Mouse (Mus musculus) B cell, adult 2 months (primary cell): ENCODE results near the gene Itih3.

ENCODE experiments used
- DNase-seq, 2 experiments: peaks; one replicate each; pipeline ENCODE4 v3.0.0; 2022

Gene Itih3

DNA sequence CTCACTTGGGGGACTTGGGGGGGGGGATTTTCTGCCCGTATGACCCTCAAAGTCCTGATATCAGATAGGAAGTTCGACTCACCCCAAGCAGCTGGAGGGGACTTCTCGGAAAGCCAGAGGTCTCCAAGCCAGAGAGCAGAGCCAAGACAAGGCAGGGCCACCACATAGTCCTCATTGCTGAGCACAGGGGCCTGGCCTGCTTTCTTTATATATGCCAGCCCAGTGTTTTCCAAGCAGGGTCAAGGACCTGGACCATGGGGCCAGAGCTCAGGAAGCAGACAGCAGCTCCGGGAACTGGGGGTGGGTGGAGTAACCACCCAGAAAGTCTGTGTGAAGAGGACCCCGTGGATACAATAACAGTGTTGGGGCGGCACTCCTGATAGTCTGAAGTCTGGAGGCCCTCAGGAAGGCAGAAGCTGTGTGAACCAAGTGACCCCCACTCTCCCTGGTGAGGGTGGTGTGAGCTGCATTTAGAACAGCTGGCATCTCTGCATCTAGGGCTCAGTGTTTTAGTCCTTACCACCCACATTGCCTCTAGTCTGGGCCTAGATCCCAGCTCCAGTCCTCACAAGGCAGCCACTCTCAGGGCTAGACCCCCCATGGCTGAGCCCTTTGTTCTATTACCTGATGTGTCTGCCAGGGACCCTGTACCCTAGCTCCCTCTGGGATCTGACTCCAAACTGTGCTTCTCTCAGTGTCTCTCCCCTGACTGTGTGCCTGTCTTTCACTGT lies at the start of gene Itih3:
TSS of gene Itih3 (minus strand) at position 386 of the 731 bp plus-strand sequence.
- no peak for DNase-seq

DNA sequence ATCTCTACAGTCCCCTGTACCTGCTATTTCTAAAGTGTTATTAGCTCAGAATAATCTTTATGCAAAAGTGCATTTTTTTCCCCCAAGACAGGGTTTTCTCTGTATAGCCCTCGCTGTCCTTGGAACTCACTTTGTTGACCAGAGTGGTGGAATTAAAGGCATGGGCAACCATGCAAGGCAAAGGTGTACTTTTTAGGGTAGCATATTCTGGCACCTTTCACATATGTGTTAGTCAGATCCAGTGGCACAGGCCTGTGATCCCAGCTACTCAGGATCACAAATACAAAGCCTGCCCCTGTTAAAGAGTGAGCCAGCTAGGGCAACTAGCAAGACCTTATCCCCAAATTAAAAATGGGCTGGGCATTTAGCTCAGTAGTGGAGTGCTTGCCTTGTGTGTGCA lies 36.8 kb upstream of the Itih3 start:
- DNase-seq: no peak

DNA sequence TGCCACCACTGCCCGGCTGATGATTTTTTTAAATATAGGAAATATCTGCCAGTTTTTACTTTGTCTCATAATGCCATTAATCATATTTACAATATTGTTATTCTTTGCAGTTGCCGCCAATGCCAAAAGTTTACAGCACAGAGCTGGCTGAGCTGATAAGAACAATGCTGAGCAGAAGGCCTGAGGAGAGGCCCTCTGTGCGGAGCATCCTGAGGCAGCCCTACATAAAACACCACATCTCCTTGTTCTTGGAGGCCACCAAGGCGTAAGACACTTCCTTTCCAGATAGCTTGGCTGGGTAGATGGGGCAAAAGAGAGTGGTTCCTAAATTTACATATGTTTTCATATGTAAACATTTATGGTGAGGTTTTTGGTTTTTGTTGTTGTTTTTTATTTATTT lies 35.5 kb upstream of the Itih3 start:
- no peak for DNase-seq

DNA sequence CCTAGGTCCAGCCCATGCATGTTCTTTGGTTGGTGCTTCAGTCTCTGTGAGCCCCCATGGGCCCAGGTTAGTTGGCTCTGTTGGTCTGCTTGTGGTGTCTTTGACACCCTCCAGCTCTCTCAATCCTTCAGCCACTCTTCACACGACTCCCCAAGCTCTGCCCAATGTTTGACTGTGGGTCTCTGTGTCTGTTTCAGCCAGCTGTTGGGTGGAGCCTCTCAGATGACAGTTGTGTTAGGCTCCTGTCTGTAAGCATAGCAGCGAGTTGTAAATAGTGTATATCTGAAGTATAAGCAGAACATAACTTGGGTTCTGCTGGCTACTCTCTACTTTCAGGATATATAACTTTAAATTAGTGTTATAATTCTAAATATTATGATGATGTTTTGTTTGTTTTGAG lies 35.0 kb upstream of the Itih3 start:
- no peak for DNase-seq

DNA sequence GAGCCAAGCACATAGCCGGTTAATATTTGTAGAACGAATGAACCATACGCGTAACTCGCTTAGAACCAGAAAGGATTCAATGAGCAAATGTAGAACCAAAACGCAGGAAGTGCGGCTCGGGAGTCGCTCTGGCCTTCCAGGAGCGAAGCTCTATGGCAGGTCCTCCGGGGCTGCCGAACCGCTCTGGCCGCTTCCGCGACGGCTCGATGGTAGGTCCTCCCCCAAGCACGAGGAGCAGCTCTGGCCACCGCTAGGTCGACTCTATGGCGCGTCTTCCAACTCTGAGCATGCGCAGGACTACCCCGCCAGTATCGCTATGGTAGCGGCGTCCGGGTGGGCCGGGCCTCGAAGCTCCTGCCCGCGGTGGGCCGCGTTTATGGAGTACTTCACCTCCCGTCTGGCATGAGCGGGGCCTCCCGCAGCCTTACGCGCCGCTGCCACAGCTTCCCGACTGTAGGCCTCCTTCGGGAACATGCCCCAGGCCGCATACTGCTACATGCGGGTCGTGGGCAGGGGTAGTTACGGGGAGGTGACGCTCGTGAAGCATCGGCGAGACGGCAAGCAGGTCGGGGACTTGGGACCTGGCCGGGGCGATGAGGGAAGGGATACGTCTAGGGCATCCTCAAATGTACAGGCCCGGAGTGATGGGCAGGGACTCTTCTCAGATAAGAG lies 27.7 kb upstream of the Itih3 start, which contains the start of gene Nek4:
TSS of gene Nek4 (plus strand) at position 224 of the 672 bp plus-strand sequence.
- DNase-seq: peak; percentile 92 to 94

DNA sequence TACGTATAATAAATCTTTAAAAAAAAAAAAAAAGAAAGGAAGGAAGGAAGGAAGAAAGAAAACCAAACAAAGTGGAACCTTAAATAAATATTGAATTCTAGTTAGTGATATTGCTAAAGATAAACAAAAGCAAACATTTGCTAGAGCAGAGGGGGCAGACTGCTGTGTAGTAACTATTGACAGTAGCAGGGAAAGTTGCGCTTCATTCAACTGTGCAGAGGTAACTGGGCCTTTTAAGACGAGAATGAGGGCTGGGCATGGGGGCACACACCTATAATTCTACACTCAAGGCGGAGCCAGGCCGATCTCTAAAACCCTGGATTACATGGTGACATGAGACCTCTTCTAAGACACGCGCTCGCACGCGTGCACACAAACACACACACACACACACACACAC lies 26.4 kb upstream of the Itih3 start:
- DNase-seq: no peak

DNA sequence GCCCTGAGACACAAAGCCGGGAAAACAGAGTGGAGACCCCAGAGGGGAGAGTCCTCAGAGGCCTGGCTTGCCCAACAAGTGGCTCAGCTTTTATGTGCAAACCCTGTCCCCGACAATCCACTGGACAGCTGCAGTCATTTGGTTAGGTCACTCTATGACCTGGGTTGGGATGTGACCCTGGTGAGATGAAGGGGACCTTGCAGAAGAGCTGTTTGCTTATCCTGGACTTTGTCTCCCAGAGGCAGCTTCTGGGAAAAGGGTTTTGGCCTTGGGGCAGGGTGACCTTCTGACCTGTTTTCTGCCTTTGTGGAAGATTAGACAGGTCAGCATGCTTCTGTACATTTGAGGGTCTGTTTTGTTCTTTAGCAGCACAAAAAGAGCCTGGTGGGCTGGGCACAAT lies 21.2 kb upstream of the Itih3 start:
- no peak for DNase-seq

DNA sequence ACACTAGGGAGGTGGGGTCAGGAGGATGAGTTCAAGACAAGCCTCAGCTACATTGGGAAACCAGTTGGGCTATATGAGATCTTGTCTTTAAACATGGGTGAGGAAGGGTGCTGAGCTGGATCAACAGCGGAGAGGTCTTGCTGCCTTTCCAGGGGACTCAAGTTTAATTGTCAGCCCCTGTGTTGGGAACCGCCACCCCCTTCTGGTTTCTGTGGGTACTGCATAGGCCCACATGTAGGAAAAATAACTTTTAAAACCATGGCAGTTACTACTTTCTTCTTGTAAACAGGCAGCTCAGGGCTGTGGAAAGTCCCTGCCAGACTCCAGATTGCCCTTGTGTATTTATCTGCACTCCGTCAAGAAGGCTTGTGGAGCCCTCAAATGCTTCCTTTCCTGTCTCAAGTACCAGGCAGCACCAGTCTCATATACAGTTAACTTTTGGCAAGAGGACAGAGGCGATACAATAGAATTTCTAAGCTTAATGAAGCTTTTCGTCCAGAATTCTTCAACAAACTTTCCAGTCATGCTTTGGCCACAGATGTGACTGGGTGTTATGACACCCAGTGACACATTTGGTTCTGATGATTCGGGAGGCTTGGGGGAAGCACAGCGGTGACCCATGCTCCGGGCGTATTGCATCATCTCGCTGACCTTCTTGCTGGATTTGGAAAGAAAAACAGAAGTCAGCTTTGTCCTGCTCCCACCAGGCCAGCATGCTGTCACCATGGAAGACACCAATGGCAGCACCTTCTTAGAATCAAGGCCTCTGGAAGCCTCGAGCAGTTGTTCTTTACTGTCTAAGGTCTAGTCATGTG lies 20.5 kb upstream of the Itih3 start:
- DNase-seq: peak; percentile 57 to 69

DNA sequence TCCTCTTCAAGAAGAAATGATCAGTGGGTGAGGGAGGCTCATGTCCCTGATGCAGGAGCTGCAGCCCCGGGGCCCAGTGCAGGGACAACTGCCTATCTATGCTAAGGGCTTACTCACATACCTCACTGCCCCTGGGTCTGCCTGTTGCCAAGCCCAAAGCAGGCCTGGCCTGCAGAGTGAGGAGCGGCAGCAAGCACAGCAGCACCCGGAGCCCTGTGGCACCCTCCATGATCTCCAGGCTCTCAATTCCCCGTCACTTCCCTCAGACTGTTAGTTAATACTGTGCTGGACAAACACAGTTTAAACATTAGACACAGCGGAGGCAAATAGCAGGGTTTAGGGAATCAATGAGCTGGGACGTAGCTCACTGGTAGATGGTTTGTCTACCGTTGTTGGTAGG lies 19.5 kb upstream of the Itih3 start, which contains the start of gene Itih1:
TSS of gene Itih1 (minus strand) at position 252 of the 400 bp plus-strand sequence.
- no peak for DNase-seq

DNA sequence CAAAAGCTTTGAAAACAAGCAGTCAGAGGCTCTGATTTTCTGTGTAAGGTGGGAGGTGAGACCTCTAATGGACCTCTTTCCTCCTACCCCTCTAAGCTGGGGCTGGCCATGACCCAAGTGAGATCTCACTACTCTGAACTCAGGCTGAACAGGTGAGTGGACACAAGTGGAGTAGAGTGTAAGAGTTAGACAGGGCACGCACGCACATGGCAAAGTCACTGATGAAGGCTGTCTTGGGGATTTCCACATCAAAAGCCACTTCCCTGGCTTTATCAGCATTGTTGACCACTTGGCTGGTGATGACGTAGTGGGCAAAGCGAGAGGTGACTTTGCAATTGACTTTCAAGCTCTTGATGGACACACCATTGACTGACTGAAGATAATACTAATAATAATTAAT lies 18.7 kb upstream of the Itih3 start:
- no peak for DNase-seq

DNA sequence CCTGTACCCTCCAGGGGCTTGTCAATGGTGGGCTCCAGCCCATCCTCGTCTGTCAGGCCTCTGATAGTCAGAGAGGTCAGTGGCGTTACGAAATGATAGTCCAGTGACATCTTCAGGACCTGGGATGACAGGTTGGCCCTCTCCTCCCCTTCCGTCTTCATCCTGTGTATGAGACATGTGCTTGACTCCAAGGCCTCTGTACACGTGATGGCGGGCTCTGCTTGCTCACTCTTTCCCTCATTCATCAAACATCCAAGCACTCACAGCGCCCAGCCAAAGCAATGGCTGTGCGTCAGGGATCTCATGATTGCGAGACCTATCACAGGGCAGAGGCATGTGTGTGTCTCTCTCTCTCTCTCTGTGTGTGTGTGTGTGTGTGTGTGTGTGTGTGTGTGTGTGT lies 9.8 kb upstream of the Itih3 start:
- DNase-seq: no peak

DNA sequence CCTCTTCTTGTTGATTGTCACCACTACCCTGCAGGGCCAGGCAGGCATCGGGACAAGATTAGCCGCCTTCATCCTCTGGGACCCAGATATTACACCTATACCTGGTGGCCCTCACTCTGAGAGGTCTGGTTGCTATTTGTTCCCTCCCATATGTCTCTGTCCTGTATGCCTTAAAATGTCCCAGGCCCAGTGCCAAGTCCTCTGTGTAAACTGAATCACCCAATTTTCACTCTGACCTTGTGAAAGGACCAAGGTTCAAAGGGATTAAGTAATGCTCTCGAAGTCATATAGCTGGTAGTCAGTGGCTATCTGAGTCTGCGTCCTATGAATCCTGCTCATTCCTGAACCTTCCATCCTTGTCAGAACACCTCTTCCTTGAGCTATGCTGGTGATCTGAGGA lies 6.8 kb upstream of the Itih3 start:
- no peak for DNase-seq

DNA sequence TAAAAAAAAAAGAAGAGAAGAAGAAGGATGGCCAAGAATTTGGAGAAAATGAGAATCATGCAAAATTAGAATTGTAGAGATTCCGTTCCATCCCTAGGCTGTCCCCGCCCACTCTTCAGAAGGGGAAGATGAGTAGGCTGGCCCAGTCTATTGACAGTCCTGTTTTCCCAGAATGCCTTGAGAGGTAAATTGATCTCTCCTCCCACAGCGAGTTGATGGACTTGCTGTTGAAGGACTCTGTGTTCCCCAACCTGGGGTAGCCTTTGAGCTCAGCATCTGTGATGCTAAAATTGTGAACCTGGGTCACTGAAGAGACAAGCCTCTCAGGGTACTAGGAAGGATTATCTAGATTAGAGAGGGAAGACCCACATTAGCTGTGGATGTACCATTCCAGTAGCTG lies 1.9 kb upstream of the Itih3 start:
- no peak for DNase-seq

DNA sequence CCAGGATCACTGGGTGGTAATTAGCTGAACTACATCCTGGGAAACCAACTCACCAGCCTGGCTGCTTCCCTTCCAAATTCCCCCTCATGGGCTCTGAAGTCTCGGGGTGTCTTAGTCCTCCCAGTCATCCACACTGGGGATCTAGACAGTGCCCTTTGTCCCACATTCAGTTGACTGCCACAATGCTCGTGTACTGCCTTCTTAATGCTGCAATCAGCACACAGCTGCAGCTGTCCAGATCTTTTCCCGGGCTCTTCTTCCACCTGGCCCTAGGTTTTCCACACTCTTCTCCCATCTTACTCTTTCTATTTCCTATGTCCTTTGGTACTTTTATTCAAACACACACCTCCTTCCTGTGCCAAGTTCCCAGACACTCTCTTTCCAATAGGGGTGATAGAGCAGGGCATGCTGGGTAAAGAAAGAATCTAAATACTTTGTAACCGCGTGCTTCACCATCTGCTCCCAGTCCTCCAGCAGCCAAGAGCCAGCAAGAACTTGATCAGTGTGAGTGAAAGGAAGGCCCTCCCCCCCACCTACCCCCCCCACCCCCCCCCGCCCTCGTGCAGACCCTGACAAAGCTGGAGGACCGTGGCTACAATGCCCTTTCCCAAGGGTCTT lies 1.4 kb downstream of the Itih3 start:
- no peak for DNase-seq

DNA sequence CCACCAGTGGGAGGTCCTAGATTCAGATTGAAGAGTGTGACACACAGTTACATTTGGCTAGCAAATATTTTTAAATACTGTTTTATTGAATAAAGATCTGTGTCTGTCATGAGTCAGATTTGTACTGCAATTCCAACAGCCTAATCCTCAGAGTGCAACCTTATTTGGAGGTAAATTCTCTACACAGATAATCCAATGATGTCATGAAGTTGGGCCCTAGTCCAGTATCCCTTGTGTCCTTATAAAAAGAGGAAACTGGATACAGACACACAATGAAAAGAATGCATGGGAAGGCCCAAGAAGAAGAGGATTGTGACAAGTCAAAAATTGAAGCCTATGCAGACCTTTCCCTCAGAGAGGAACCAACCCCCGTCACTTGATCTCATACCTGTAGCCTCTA lies 7.0 kb downstream of the Itih3 start:
- DNase-seq: no peak

DNA sequence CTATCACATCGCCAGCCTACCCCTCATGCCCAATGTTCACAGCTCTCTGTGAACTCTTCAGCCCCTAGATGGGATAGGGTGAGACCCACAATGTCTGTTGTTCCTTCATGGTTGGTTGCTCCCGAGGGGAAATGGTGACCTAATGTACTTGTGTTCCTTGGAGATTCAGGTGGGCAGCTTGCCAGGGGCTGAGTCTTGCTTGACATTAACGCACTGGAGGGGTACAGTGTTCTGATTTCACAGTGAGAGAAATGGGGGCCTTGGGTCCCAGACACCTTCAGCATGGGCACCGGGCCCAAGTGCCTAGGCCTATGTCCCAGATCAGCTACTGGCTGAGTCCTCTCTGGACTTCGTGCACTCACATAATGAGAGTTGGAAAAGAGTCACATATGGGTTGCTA lies 10.2 kb downstream of the Itih3 start:
- DNase-seq: no peak

DNA sequence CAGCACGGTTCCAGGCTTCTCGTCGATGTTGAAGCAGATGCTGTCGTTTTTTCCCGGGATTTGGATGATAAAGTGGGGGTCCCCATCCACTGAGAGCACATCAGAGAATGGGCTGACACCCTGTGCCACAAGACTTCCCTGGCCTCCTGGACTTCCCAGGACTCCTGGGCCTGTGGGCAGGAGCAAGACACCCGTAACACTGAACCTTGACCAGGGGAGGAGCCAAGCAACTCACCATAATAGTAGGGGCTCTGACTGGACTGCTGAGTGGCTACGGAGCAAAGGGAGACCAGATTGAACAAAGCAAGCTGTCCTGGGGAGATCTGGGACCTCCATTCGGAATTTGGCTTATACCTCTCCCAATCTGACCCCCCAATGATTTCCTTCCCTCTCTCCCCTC lies 10.9 kb downstream of the Itih3 start:
- no peak for DNase-seq

DNA sequence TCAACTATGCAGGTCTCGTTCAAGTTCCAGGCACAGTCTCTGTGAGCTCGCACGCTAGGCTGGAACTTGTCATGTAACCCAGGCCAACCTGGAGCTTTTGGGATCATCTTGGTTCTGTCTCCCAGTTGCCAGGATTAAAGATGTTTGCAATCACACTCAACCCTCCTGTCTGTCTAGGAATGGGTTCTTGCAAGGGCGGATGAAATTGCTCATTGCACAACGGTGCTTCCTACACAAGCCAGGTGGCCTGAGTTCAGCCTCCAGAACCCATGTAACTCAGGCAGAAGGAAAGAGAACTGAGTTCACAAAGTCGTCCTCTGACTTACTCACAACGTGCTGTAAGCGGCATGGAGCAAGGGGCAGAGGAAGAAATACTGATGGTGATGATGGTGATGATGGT lies 12.4 kb downstream of the Itih3 start:
- no peak for DNase-seq

DNA sequence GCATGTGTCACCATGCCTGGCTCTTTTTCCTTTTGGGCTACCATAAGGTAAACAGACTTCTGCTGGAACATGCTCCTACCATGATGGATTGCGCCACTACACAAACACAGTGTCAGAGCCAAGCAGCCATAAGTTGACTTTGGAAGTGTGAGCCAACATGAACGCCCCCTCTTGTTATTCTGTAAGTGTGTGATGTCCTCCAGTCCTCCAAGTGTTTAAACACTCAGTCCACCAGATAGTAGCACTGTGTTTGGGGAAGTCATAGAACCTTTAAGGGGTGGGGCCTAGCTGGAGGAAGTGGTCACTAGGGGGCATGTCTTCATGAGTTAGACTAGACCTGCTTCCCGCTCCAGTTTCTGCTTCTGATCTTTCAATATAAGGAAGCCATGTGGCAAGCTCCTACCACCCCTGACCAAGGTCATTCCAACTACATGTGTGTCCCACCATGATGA lies 15.7 kb downstream of the Itih3 start:
- DNase-seq: peak; percentile 49 to 56

DNA sequence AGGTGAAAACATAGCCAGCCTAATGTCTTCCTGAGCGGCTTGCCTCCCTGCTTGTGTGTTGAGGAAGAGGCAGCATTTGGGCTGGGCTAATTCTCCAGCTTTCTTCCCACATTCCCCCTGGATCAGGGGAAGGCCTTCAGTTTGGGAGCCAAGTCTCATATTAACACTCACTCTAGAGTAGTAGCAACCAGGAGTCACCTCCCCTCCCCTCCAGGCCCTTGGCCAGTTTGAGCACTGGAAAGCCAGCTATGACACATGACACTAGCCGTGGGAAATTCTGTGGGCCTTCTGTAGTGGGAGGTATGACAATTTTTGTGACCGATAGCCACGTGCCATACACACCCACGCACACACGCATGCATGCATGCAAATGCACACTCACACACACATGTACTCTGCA lies 17.6 kb downstream of the Itih3 start:
- no peak for DNase-seq

DNA sequence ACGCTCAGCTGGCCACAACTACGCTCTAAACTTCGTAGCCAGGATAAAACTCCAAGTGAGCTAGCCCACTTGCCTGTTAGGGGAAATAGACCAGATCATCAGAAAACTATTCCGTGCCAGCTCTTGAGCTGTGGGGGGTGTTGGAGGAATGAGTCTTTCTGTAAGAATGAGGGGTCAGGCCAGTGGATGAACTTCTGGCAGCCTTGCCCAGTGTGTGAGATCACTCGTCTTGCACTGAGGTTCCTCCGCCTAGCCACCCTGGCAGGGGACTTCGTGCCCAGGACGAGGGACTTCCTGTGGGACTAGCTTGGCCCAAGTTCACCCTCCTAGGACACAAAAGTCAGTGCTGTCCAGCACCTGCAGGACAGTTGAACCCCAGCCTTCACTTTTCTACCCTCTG lies 19.3 kb downstream of the Itih3 start:
- no peak for DNase-seq

DNA sequence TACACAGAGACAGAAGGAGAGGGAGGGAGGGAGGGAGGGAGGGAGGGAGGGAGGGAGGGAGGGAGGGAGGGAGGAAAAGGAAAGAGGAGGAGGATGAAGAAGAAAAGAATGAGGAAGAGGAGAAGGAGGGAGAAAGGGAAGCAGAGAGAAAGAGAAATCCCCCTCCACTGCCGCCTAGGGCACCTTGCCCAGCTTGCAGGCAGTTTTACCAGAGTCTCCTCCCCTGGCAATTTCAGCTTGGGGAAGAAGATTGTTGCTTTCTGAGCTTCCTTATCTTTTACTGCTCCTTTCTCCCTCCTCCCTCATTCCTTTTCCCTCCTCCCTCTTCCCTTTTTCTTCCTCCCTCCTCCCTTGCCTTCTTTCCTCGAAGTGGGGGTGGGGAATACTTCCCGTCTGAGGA lies 20.5 kb downstream of the Itih3 start:
- DNase-seq: no peak

DNA sequence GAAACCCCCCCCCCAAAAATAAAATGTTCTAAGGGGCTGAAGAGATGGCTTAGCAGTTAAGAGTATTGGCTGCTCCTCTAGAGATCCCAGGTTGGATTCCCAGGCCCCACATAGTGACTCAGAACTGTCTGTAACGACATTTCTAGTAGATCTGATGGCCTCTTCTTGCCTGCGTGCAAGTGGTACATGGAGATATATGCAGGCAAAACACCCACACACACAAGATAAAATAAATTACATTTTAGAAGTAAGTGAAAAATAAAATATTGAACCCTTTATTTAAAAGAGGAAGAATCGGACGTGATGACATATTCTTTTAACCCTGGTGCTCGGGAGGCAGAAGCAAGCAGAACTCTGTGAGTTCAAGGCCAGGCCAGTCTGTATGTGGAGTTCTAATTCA lies 20.9 kb downstream of the Itih3 start:
- no peak for DNase-seq
